Comparison of ENCODE assay signal across 8 mouse cellular contexts in genomic region chr7:127016081-127016480, GRCm38 (mm10). TPM values are rescaled to one million over a fixed set of nuclear protein-coding genes. Genes with fewer than 3 reads are reported as not detected.
DNase-seq lines count a peak whose midpoint lies in the region; ATAC-seq and TF ChIP-seq lines count a peak whose summit lies in the region.

No protein-coding gene starts in this region.

- 0 out of 2 replicates have a peak, but pooled peaks cover 4% of the 10 kb centered on the region for H3K36me3 ChIP-seq in hindbrain, embryonic 11.5 days (ENCODE audit: control insufficient read depth, insufficient read depth, low read length)
- H3K36me3 ChIP-seq in limb, embryonic 14.5 days (ENCODE audit: control insufficient read depth, insufficient read depth, low read length) = peaks cover 35% of the 10 kb centered on the region
- H3K36me3 ChIP-seq in midbrain, embryonic 14.5 days (ENCODE audit: control insufficient read depth, insufficient read depth, low read length) = peaks cover 27% of the 10 kb centered on the region

- H3K4me2 ChIP-seq in hindbrain, embryonic 11.5 days (replicated peaks; ENCODE audit: low read depth, low read length) = peak overlapping the region; percentile 91
- peak overlapping the region; percentile 90 for H3K4me2 ChIP-seq in limb, embryonic 14.5 days (replicated peaks; ENCODE audit: low read depth, low read length, severe bottlenecking)
- H3K4me2 ChIP-seq in midbrain, embryonic 14.5 days (ENCODE audit: low read length) = peak overlapping the region; percentile 85

- H3K27ac ChIP-seq in hindbrain, embryonic 11.5 days (ENCODE audit: low read depth, low read length) = peak overlapping the region; percentile 88
- H3K27ac ChIP-seq in limb, embryonic 14.5 days (replicated peaks; ENCODE audit: low read depth, low read length) = peak overlapping the region; percentile 93
- H3K27ac ChIP-seq in midbrain, embryonic 14.5 days (replicated peaks; ENCODE audit: low read depth, low read length) = peak overlapping the region; percentile 90

- H3K4me1 ChIP-seq in hindbrain, embryonic 11.5 days (replicated peaks; ENCODE audit: control insufficient read depth, insufficient read depth, low read length) = peaks cover 19% of the 10 kb centered on the region
- H3K4me1 ChIP-seq in limb, embryonic 14.5 days (ENCODE audit: control insufficient read depth, insufficient read depth, low read length) = peaks cover 37% of the 10 kb centered on the region
- peaks cover 33% of the 10 kb centered on the region for H3K4me1 ChIP-seq in midbrain, embryonic 14.5 days (ENCODE audit: control insufficient read depth, insufficient read depth, low read length)

- WGBS in hindbrain, embryonic 11.5 days = 3% methylated on average over 10 of the region's 10 CpGs
- WGBS in limb, embryonic 14.5 days = 2% methylated on average over 10 of the region's 10 CpGs
- WGBS in midbrain, embryonic 14.5 days = 2% methylated on average over 10 of the region's 10 CpGs

- DNase-seq in 3134 (ENCODE audit: extremely low read depth, insufficient read length, low spot score) = peak; percentile 78
- peak; percentile 66 for DNase-seq in MN1 (ENCODE audit: low spot score)
- DNase-seq in embryo, embryonic 11 days = peak; percentile 71
- peak; percentile 45 for DNase-seq in hindbrain, embryonic 11.5 days (ENCODE audit: low spot score)
- DNase-seq in limb, embryonic 14.5 days (ENCODE audit: low spot score) = peak; percentile 47
- DNase-seq in midbrain, embryonic 14.5 days = peak; percentile 36
- no peak for DNase-seq in right cerebral cortex, postnatal 36 days (ENCODE audit: low spot score in 2 of 2)
- DNase-seq in left cerebral cortex, postnatal 14 days (ENCODE audit: low spot score in 2 of 2) = no peak

- peak overlapping the region; percentile 53 for H3K4me3 ChIP-seq in hindbrain, embryonic 11.5 days (ENCODE audit: low read depth, low read length)
- peak overlapping the region; percentile 75 for H3K4me3 ChIP-seq in limb, embryonic 14.5 days (replicated peaks; ENCODE audit: low read length)
- H3K4me3 ChIP-seq in midbrain, embryonic 14.5 days (replicated peaks; ENCODE audit: low read depth, low read length) = peak overlapping the region; percentile 51

- TF ChIP-seq POLR2A in limb, embryonic 14.5 days (IDR thresholded peaks at IDR 0.05; ENCODE audit: borderline replicate concordance, extremely low read depth, insufficient read depth, insufficient read length) = no peak

- H3K27me3 ChIP-seq in hindbrain, embryonic 11.5 days (ENCODE audit: control insufficient read depth, insufficient read depth, low read length) = no peaks in the 10 kb centered on the region
- no peaks in the 10 kb centered on the region for H3K27me3 ChIP-seq in limb, embryonic 14.5 days (ENCODE audit: control insufficient read depth, insufficient read depth, low read length)
- H3K27me3 ChIP-seq in midbrain, embryonic 14.5 days (ENCODE audit: control insufficient read depth, insufficient read depth, low read length) = no peaks in the 10 kb centered on the region

- peak; percentile 31 for ATAC-seq in hindbrain, embryonic 11.5 days (ENCODE audit: low FRiP score)
- no peak for ATAC-seq in limb, embryonic 14.5 days (ENCODE audit: low FRiP score, low read depth)
- peak; percentile 15; the same call in 1 of the 2 replicates for ATAC-seq in midbrain, embryonic 14.5 days (ENCODE audit: low FRiP score, low TSS enrichment)

- intact Hi-C loops in left cerebral cortex, postnatal 14 days (cut with DNase I) = loop anchor here (2.0 to 5.0 kb wide), 3 partner anchors 39 to 89 kb away; partner anchors contain the start of genes Asphd1, Cdipt and Cdiptos

- H3K9me3 ChIP-seq in hindbrain, embryonic 11.5 days (ENCODE audit: control insufficient read depth, low read length) = no peaks in the 10 kb centered on the region
- H3K9me3 ChIP-seq in limb, embryonic 14.5 days (ENCODE audit: control insufficient read depth, low read length) = no peaks in the 10 kb centered on the region
- no peaks in the 10 kb centered on the region for H3K9me3 ChIP-seq in midbrain, embryonic 14.5 days (ENCODE audit: control insufficient read depth, low read length)

- H3K9ac ChIP-seq in hindbrain, embryonic 11.5 days (ENCODE audit: low read depth, low read length) = peak overlapping the region; percentile 72
- peak overlapping the region; percentile 80 for H3K9ac ChIP-seq in limb, embryonic 14.5 days (ENCODE audit: low read depth, low read length, severe bottlenecking)
- peak overlapping the region; percentile 74 for H3K9ac ChIP-seq in midbrain, embryonic 14.5 days (replicated peaks; ENCODE audit: low read length)

RNA-seq across cellular contexts. Expression of gene Pagr1b, which starts 0.2 kb away (rescaled TPM):
- not detected in 2 replicates for polyA plus RNA-seq in hindbrain, embryonic 11.5 days (2014; fragmentation: Nextera tagmentation; extraction: Ambion mirVana)
- 3.2 and 4.3 TPM in 2 replicates for polyA plus RNA-seq in limb, embryonic 14.5 days (2012; rRNA removed)
- polyA plus RNA-seq in limb, embryonic 14.5 days (2014; fragmentation: Nextera tagmentation; extraction: Ambion mirVana) = 0.61 TPM in 1 of 2 replicates, not detected in the other
- not detected in 2 replicates for polyA plus RNA-seq in midbrain, embryonic 14.5 days (2014; fragmentation: Nextera tagmentation; extraction: Ambion mirVana)
- total RNA-seq in left cerebral cortex, postnatal 14 days (2021) = not detected

RNA-seq across cellular contexts. Expression of gene Pagr1a, which starts 1.1 kb away (rescaled TPM):
- polyA plus RNA-seq in hindbrain, embryonic 11.5 days (2014; fragmentation: Nextera tagmentation; extraction: Ambion mirVana) = 76.1 and 78.5 TPM in 2 replicates
- 27.0 and 31.9 TPM in 2 replicates for polyA plus RNA-seq in limb, embryonic 14.5 days (2012; rRNA removed)
- polyA plus RNA-seq in limb, embryonic 14.5 days (2014; fragmentation: Nextera tagmentation; extraction: Ambion mirVana) = 47.6 and 63.6 TPM in 2 replicates
- 21.2 and 38.3 TPM in 2 replicates for polyA plus RNA-seq in midbrain, embryonic 14.5 days (2014; fragmentation: Nextera tagmentation; extraction: Ambion mirVana)
- total RNA-seq in left cerebral cortex, postnatal 14 days (2021) = 10 to 100 TPM; 14.5 to 19.3 TPM

RNA-seq across cellular contexts. Expression of gene Mvp, which starts 1.7 kb away (rescaled TPM):
- polyA plus RNA-seq in hindbrain, embryonic 11.5 days (2014; fragmentation: Nextera tagmentation; extraction: Ambion mirVana) = 3.4 and 3.5 TPM in 2 replicates
- polyA plus RNA-seq in limb, embryonic 14.5 days (2012; rRNA removed) = 7.9 and 8.0 TPM in 2 replicates
- 7.3 and 7.9 TPM in 2 replicates for polyA plus RNA-seq in limb, embryonic 14.5 days (2014; fragmentation: Nextera tagmentation; extraction: Ambion mirVana)
- 1.7 and 3.1 TPM in 2 replicates for polyA plus RNA-seq in midbrain, embryonic 14.5 days (2014; fragmentation: Nextera tagmentation; extraction: Ambion mirVana)
- total RNA-seq in left cerebral cortex, postnatal 14 days (2021) = 1 to 10 TPM; 4.9 to 5.1 TPM

RNA-seq across cellular contexts. Expression of gene Gm42742, which starts 4.8 kb away (rescaled TPM):
- 50.4 and 53.7 TPM in 2 replicates for polyA plus RNA-seq in hindbrain, embryonic 11.5 days (2014; fragmentation: Nextera tagmentation; extraction: Ambion mirVana)
- polyA plus RNA-seq in limb, embryonic 14.5 days (2012; rRNA removed) = 111 and 143 TPM in 2 replicates
- polyA plus RNA-seq in limb, embryonic 14.5 days (2014; fragmentation: Nextera tagmentation; extraction: Ambion mirVana) = 26.8 and 37.7 TPM in 2 replicates
- 53.4 and 64.6 TPM in 2 replicates for polyA plus RNA-seq in midbrain, embryonic 14.5 days (2014; fragmentation: Nextera tagmentation; extraction: Ambion mirVana)
- 10 to 100 TPM; 33.6 to 43.7 TPM for total RNA-seq in left cerebral cortex, postnatal 14 days (2021)

RNA-seq across cellular contexts. Expression of gene Prrt2, which starts 4.9 kb away (rescaled TPM):
- polyA plus RNA-seq in hindbrain, embryonic 11.5 days (2014; fragmentation: Nextera tagmentation; extraction: Ambion mirVana) = 7.2 and 7.7 TPM in 2 replicates
- 74.6 and 130 TPM in 2 replicates for polyA plus RNA-seq in limb, embryonic 14.5 days (2012; rRNA removed)
- polyA plus RNA-seq in limb, embryonic 14.5 days (2014; fragmentation: Nextera tagmentation; extraction: Ambion mirVana) = 21.2 and 21.3 TPM in 2 replicates
- 21.8 and 28.9 TPM in 2 replicates for polyA plus RNA-seq in midbrain, embryonic 14.5 days (2014; fragmentation: Nextera tagmentation; extraction: Ambion mirVana)
- total RNA-seq in left cerebral cortex, postnatal 14 days (2021) = 100 to 1,000 TPM; 165 to 186 TPM

Comparison
In these comparisons a context has a peak if more than half of its experiments do, and no peak if none do; other contexts are left out.
1. DNase-seq: peak in 3134 (single experiment), MN1 (single experiment), embryo, embryonic 11 days (single experiment), hindbrain, embryonic 11.5 days (single experiment), limb, embryonic 14.5 days (single experiment) and midbrain, embryonic 14.5 days (single experiment); none in right cerebral cortex, postnatal 36 days (0 of 2) and left cerebral cortex, postnatal 14 days (0 of 2).
2. Peak in every context shown above with its lines, with median percentiles within 50 percentile points of each other: H3K27ac ChIP-seq, H3K4me2 ChIP-seq, H3K4me3 ChIP-seq and H3K9ac ChIP-seq.